Mouse (Mus musculus) neural tube, embryonic 12.5 days (tissue): ENCODE measurements around the gene Rwdd4a. TPM values are rescaled to one million over a fixed set of nuclear protein-coding genes. Genes with fewer than 3 reads are reported as not detected.

ENCODE experiments used
- ATAC-seq: fragments of 200-750 bp; cut with Nextera tagmentation; 2 replicates; pipeline ENCODE4 v1.8.0; 2017; ENCODE audit warnings: low read depth, mild to moderate bottlenecking, moderate TSS enrichment, moderate library complexity; ENCODE audit not compliant: low FRiP score
- H3K27ac ChIP-seq: fragments of 300-500 bp; sonication (generic); 2 replicates; pipeline ENCODE4 v1.5.1; 2016
- H3K27me3 ChIP-seq: fragments of 300-500 bp; sonication (generic); replicated peaks from 2 replicates; pipeline ENCODE4 v1.6.1; 2016; ENCODE audit warnings: mild to moderate bottlenecking
- H3K36me3 ChIP-seq: fragments of 300-500 bp; sonication (generic); 2 replicates; pipeline ENCODE4 v1.6.1; 2016; ENCODE audit warnings: mild to moderate bottlenecking
- H3K4me1 ChIP-seq: fragments of 300-500 bp; sonication (generic); 2 replicates; pipeline ENCODE4 v1.6.1; 2016
- H3K4me2 ChIP-seq: fragments of 300-500 bp; sonication (generic); replicated peaks from 2 replicates; pipeline ENCODE4 v1.6.1; 2016; ENCODE audit warnings: mild to moderate bottlenecking
- H3K4me3 ChIP-seq: fragments of 300-500 bp; sonication (generic); 2 replicates; pipeline ENCODE4 v1.5.1; 2016
- H3K9ac ChIP-seq: fragments of 300-500 bp; sonication (generic); 2 replicates; pipeline ENCODE4 v1.6.1; 2016; ENCODE audit warnings: mild to moderate bottlenecking
- H3K9me3 ChIP-seq: fragments of 300-500 bp; sonication (generic); 2 replicates; pipeline ENCODE4 v1.6.1; 2016; ENCODE audit warnings: mild to moderate bottlenecking
- WGBS: fragments of 180-500 bp; shearing (Covaris S2); methylation state at CpG from one replicate; pipeline ENCODE4 v1.1.7; 2016; 5-methylcytosine and 5-hydroxymethylcytosine counted together
- microRNA-seq: library from miRNA; unstranded; fragments of <30 nt; microRNA quantifications from one replicate; pipeline ENCODE4, GENCODE M21; 2017
- polyA plus RNA-seq: library from polyadenylated mRNA; unstranded; fragments of >200 nt; fragmentation: Nextera tagmentation; extraction: Ambion mirVana; gene quantifications from 2 replicates; pipeline ENCODE4 v1.2.1, GENCODE M21; 2016

Rwdd4a gene
- polyA plus RNA-seq, 1 experiment from 2014 or later, result 37.6 TPM

GRCm38 (mm10) chr8:47590400-47590799 is 56.9 kb downstream of the Rwdd4a start:
- ATAC-seq, result no peak
- no peaks in the 10 kb centered on the region for H3K4me1 ChIP-seq
- H3K36me3 ChIP-seq, result no peaks in the 10 kb centered on the region
- H3K4me2 ChIP-seq, result no peak overlapping the region
- H3K4me3 ChIP-seq, result no peak overlapping the region
- H3K27ac ChIP-seq, result no peak overlapping the region
- H3K9me3 ChIP-seq, result no peaks in the 10 kb centered on the region
- no peak overlapping the region for H3K9ac ChIP-seq
- 77% methylated on average over 10 of the region's 10 CpGs for WGBS
- H3K27me3 ChIP-seq, result no peaks in the 10 kb centered on the region

GRCm38 (mm10) chr8:47600664-47601063 is 67.2 kb downstream of the Rwdd4a start:
- Histone ChIP-seq H3K4me3 (no peak overlapping the region), H3K9ac (no peak overlapping the region), H3K9me3 (no peaks in the 10 kb centered on the region), H3K27me3 (no peaks in the 10 kb centered on the region), H3K4me2 (no peak overlapping the region), H3K27ac (no peak overlapping the region), H3K4me1 (no peaks in the 10 kb centered on the region), H3K36me3 (no peaks in the 10 kb centered on the region)
- WGBS, result 83% methylated on average over 8 of the region's 8 CpGs
- ATAC-seq, result no peak

Small RNA genes within 50 kb of the gene (microRNA-seq; reads per million reads assigned to microRNA genes)
- not detected for gene Gm27409

Other genes starting within 250 kb of the Rwdd4a start
- gene Stox2, start 87.3 kb upstream of the Rwdd4a start, polyA plus RNA-seq, result 35.7 and 44.0 TPM in 2 replicates
- 46.2 and 47.0 TPM in 2 replicates for gene Trappc11, start 194 bp upstream of the Rwdd4a start, polyA plus RNA-seq
- 14.3 and 15.5 TPM in 2 replicates for gene Ing2, start 141.9 kb downstream of the Rwdd4a start, polyA plus RNA-seq
- 43.3 and 45.1 TPM in 2 replicates for gene Cdkn2aip, start 180.3 kb downstream of the Rwdd4a start, polyA plus RNA-seq